Comparison of ENCODE assay signal across 20 mouse cellular contexts in genomic region chr10:84838850-84839473, GRCm38 (mm10).
A peak's percentile ranks its signal among the peaks of the same experiment; 100 is the strongest.
DNase-seq lines count a peak whose midpoint lies in the region; ATAC-seq and TF ChIP-seq lines count a peak whose summit lies in the region.
"Had no signal": no experiment of that assay in that cellular context is flagged by ENCODE, and none has a peak within 500 bp of the region (broad histone marks: within the 10 kb centered on the region; RNA-seq: fewer than 3 reads in every experiment).

No protein-coding gene starts in this region.

- H3K4me3 ChIP-seq in E14TG2a.4 (replicated peaks; ENCODE audit: low read length) (peak overlapping the region; percentile 5), ES-Bruce4 (ENCODE audit: low read depth, low read length) (no peak overlapping the region), ES-E14 (ENCODE audit: insufficient read depth in 1 of 2, low read depth in 1 of 2, low read length in 2 of 2, poor library complexity in 1 of 2, severe bottlenecking in 1 of 2) (no peak overlapping the region)
- H3K4me3 ChIP-seq in midbrain, embryonic 11.5 days (ENCODE audit: low read depth, low read length) = no peak overlapping the region
- H3K4me3 ChIP-seq: embryonic facial prominence, embryonic 10.5 days; embryonic facial prominence, embryonic 12.5 days; forebrain, embryonic 13.5 days; forebrain, embryonic 15.5 days had no signal

- no peaks in the 10 kb centered on the region for H3K9me3 ChIP-seq in E14TG2a.4 (ENCODE audit: low read length)
- no peaks in the 10 kb centered on the region for H3K9me3 ChIP-seq in ES-Bruce4 (replicated peaks; ENCODE audit: control insufficient read depth, insufficient read depth, low read length, poor library complexity, severe bottlenecking)
- no peaks in the 10 kb centered on the region for H3K9me3 ChIP-seq in ES-E14 (ENCODE audit: control insufficient read depth, insufficient read depth, low read depth, low read length)
- no peaks in the 10 kb centered on the region for H3K9me3 ChIP-seq in midbrain, embryonic 11.5 days (ENCODE audit: control insufficient read depth, low read length)
- H3K9me3 ChIP-seq: embryonic facial prominence, embryonic 10.5 days; embryonic facial prominence, embryonic 12.5 days; forebrain, embryonic 13.5 days; forebrain, embryonic 15.5 days had no signal

- H3K27ac ChIP-seq in ES-Bruce4 (ENCODE audit: insufficient read depth, low read length) (no peak overlapping the region), ES-E14 (ENCODE audit: insufficient read depth, low read depth, low read length, poor library complexity, severe bottlenecking) (no peak overlapping the region)
- H3K27ac ChIP-seq in midbrain, embryonic 11.5 days (ENCODE audit: low read depth, low read length) = no peak overlapping the region
- H3K27ac ChIP-seq: embryonic facial prominence, embryonic 10.5 days; embryonic facial prominence, embryonic 12.5 days; forebrain, embryonic 13.5 days; forebrain, embryonic 15.5 days had no signal

- 74% methylated on average over 7 of the region's 7 CpGs for WGBS in midbrain, embryonic 11.5 days

- DNase-seq in ES-E14 (ENCODE audit: low read depth, low spot score) (no peak), ZHBTc4 (ENCODE audit: low read depth, low spot score) (peak; percentile 61)
- no peak for DNase-seq in midbrain, embryonic 11.5 days (ENCODE audit: low spot score, missing footprints)
- no peak for DNase-seq in frontal cortex, postnatal 36 days (ENCODE audit: low spot score in 2 of 2)
- no peak for DNase-seq in left cerebral cortex, postnatal 4 days
- DNase-seq: adrenal gland, adult 2 months; adrenal gland, postnatal 10 days; adrenal gland, postnatal 25 days; cerebellum, adult 11-12 months; cerebellum, adult 2 months; cerebellum, adult 9-10 months; cerebellum, postnatal 10 days; cerebellum, postnatal 25 days; forebrain, postnatal 0 days had no signal

- H3K4me1 ChIP-seq in E14TG2a.4 (replicated peaks; ENCODE audit: low read depth, low read length) (peaks cover 85% of the 10 kb centered on the region), ES-Bruce4 (ENCODE audit: control insufficient read depth, insufficient read depth, low read length) (peaks cover 11% of the 10 kb centered on the region), ES-E14 (ENCODE audit: control insufficient read depth in 2 of 2, insufficient read depth in 2 of 2, low read length in 2 of 2, poor library complexity in 1 of 2) (peaks cover 4 to 33% of the 10 kb centered on the region in 2 experiments; a peak in 3 of 4 replicates)
- H3K4me1 ChIP-seq in midbrain, embryonic 11.5 days (ENCODE audit: control insufficient read depth, insufficient read depth, low read length) = no peaks in the 10 kb centered on the region
- H3K4me1 ChIP-seq: embryonic facial prominence, embryonic 12.5 days; forebrain, embryonic 13.5 days; forebrain, embryonic 15.5 days had no signal

- TF ChIP-seq CTCF in E14TG2a.4 (conservative IDR thresholded peaks at IDR 0.05; ENCODE audit: low read length) (no peak), ES-Bruce4 (IDR thresholded peaks at IDR 0.05; ENCODE audit: low read depth, low read length) (no peak)

- no peak overlapping the region for H3K9ac ChIP-seq in ES-Bruce4 (ENCODE audit: low read depth, poor library complexity, severe bottlenecking)
- H3K9ac ChIP-seq in ES-E14 (ENCODE audit: insufficient read depth, low read depth, low read length, poor library complexity, severe bottlenecking) = no peak overlapping the region
- H3K9ac ChIP-seq in midbrain, embryonic 11.5 days (ENCODE audit: low read length) = no peak overlapping the region
- H3K9ac ChIP-seq: embryonic facial prominence, embryonic 12.5 days; forebrain, embryonic 13.5 days; forebrain, embryonic 15.5 days; forebrain, postnatal 0 days had no signal

- intact Hi-C loops in left cerebral cortex, postnatal 4 days (cut with DNase I) = no loop called here

- in situ Hi-C loops in ES-E14 (cut with MboI; ENCODE audit: low sequenced_read_pairs in 2 of 2, unreplicated experiment in 2 of 2) = no loop called here

- H3K4me2 ChIP-seq in midbrain, embryonic 11.5 days = no peak overlapping the region
- H3K4me2 ChIP-seq: embryonic facial prominence, embryonic 12.5 days; forebrain, embryonic 13.5 days; forebrain, embryonic 15.5 days had no signal

- TF ChIP-seq EP300 in ES-Bruce4 (IDR thresholded peaks at IDR 0.05; ENCODE audit: insufficient read depth, low read depth, low read length) = peak; percentile 84

- TF ChIP-seq POLR2A in ES-Bruce4 (IDR thresholded peaks at IDR 0.05; ENCODE audit: insufficient read depth, low read length) = no peak

- H3K36me3 ChIP-seq in E14TG2a.4 (ENCODE audit: insufficient read depth, low read length) = no peaks in the 10 kb centered on the region
- no peaks in the 10 kb centered on the region for H3K36me3 ChIP-seq in ES-Bruce4 (ENCODE audit: control insufficient read depth, insufficient read depth, low read length, poor library complexity, severe bottlenecking)
- no peaks in the 10 kb centered on the region for H3K36me3 ChIP-seq in ES-E14 (ENCODE audit: control insufficient read depth, insufficient read depth, low read length, poor library complexity, severe bottlenecking)
- H3K36me3 ChIP-seq in midbrain, embryonic 11.5 days (ENCODE audit: control insufficient read depth, insufficient read depth, low read length) = peaks cover 10% of the 10 kb centered on the region
- H3K36me3 ChIP-seq: embryonic facial prominence, embryonic 12.5 days; forebrain, embryonic 15.5 days had no signal

- no peak for ATAC-seq in midbrain, embryonic 11.5 days (ENCODE audit: low FRiP score)
- ATAC-seq: forebrain, embryonic 13.5 days; forebrain, embryonic 15.5 days; forebrain, postnatal 0 days had no signal

- H3K27me3 ChIP-seq in E14TG2a.4 (ENCODE audit: insufficient read depth, low read length) (peaks cover 51% of the 10 kb centered on the region), ES-Bruce4 (ENCODE audit: control insufficient read depth, insufficient read depth, low read length, poor library complexity, severe bottlenecking) (no peaks in the 10 kb centered on the region)
- no peaks in the 10 kb centered on the region for H3K27me3 ChIP-seq in midbrain, embryonic 11.5 days (ENCODE audit: control insufficient read depth, insufficient read depth, low read length)
- H3K27me3 ChIP-seq: embryonic facial prominence, embryonic 12.5 days; forebrain, embryonic 13.5 days; forebrain, embryonic 15.5 days had no signal

TF ChIP-seq in ES-E14, 5 proteins besides CTCF, POLR2A, EP300 and RAD21:
- TF ChIP-seq HCFC1 (IDR thresholded peaks at IDR 0.05; ENCODE audit: borderline replicate concordance, insufficient read depth, low read length) (no peak), ZNF384 (IDR thresholded peaks at IDR 0.05; ENCODE audit: low read depth, low read length) (peak; percentile 92)
TF ChIP-seq in ES-E14: peak in this region for 1.
